Mouse (Mus musculus) myocyte (in vitro differentiated cells): ENCODE measurements around the gene Pde1c. TPM values are rescaled to one million over a fixed set of nuclear protein-coding genes. Genes with fewer than 3 reads are reported as not detected.

Source experiments
- H3K27me3 ChIP-seq: one replicate; pipeline ENCODE4 v1.6.1; 2011; ENCODE audit not compliant: control insufficient read depth, insufficient read depth, insufficient read length
- H3K36me3 ChIP-seq: one replicate; pipeline ENCODE4 v1.6.1; 2011; ENCODE audit not compliant: control insufficient read depth, insufficient read depth
- H3K4me2 ChIP-seq: one replicate; pipeline ENCODE4 v1.6.1; 2011; ENCODE audit warnings: low read depth, control low read depth
- H3K4me3 ChIP-seq: one replicate; pipeline ENCODE4 v1.5.1; 2011; ENCODE audit warnings: mild to moderate bottlenecking, control low read depth, moderate library complexity
- H3K79me2 ChIP-seq: one replicate; pipeline ENCODE4 v1.6.1; 2011; ENCODE audit not compliant: control insufficient read depth, insufficient read depth
- H3ac ChIP-seq: one replicate; pipeline ENCODE4 v1.6.1; 2011; ENCODE audit not compliant: control insufficient read depth, insufficient read length
- CEBPB ChIP-seq: IDR thresholded peaks from 2 replicates; pipeline ENCODE4 v1.6.1; 2011; ENCODE audit warnings: mild to moderate bottlenecking, moderate library complexity; ENCODE audit not compliant: poor library complexity, insufficient read depth, severe bottlenecking
- E2F4 ChIP-seq: IDR thresholded peaks from one replicate; pipeline ENCODE4 v1.6.1; 2011; ENCODE audit warnings: mild to moderate bottlenecking, control low read depth, moderate library complexity; ENCODE audit not compliant: insufficient read depth
- MYOD1 ChIP-seq, 3 experiments: IDR thresholded peaks; one replicate each; pipeline ENCODE4 v1.6.1; 2011; ENCODE audit warnings: control low read depth in 2 of 3, low read depth in 2 of 3, mild to moderate bottlenecking in 2 of 3, moderate library complexity in 1 of 3; ENCODE audit not compliant: insufficient read length in 2 of 3, control insufficient read depth in 1 of 3
- POLR2A ChIP-seq: IDR thresholded peaks from one replicate; pipeline ENCODE4 v1.6.1; 2011; ENCODE audit warnings: low read depth, mild to moderate bottlenecking, control low read depth, moderate library complexity; ENCODE audit not compliant: insufficient read length
- POLR2AphosphoS2 ChIP-seq: IDR thresholded peaks from one replicate; pipeline ENCODE4 v1.6.1; 2011; ENCODE audit warnings: low read depth, control low read depth; ENCODE audit not compliant: insufficient read length
- SRF ChIP-seq: IDR thresholded peaks from one replicate; pipeline ENCODE4 v1.6.1; 2011; ENCODE audit warnings: low read depth; ENCODE audit not compliant: control insufficient read depth, insufficient read length
- TCF12 ChIP-seq: IDR thresholded peaks from one replicate; pipeline ENCODE4 v1.6.1; 2011; ENCODE audit warnings: mild to moderate bottlenecking, control low read depth; ENCODE audit not compliant: poor library complexity, insufficient read depth, severe bottlenecking
- TCF3 ChIP-seq: IDR thresholded peaks from one replicate; pipeline ENCODE4 v1.6.1; 2011; ENCODE audit warnings: low read depth, control low read depth; ENCODE audit not compliant: insufficient read length
- polyA plus RNA-seq: library from polyadenylated mRNA; unstranded; fragments of >200 nt; fragmentation: generic; extraction: Trizol; gene quantifications from one replicate; pipeline ENCODE4 v1.2.1, GENCODE M21; 2012; ENCODE audit warnings: missing spikeins

Gene Pde1c
- polyA plus RNA-seq, 1 experiment, result 0.41 TPM

- no peaks in the 10 kb centered on the region for H3K36me3 ChIP-seq
- H3K27me3 ChIP-seq, result no peaks in the 10 kb centered on the region
- H3K79me2 ChIP-seq, result no peaks in the 10 kb centered on the region
- no peak overlapping the region for H3K4me2 ChIP-seq
- no peak overlapping the region for H3ac ChIP-seq
- TF ChIP-seq E2F4 (no peak), CEBPB (no peak), POLR2A (no peak), POLR2AphosphoS2 (no peak), TCF3 (no peak), TCF12 (no peak), MYOD1 (IDR thresholded peaks at IDR 0.05; ENCODE audit: control insufficient read depth in 1 of 3, insufficient read length in 2 of 3, low read depth in 2 of 3) (no peak), SRF (no peak)
- H3K4me3 ChIP-seq, result no peak overlapping the region
Measured at GRCm38 (mm10) chr6:56025533-56025932, 543.4 kb downstream of the Pde1c start.

Other genes starting within 250 kb of the Pde1c start
- gene Lsm5, start 135.6 kb upstream of the Pde1c start, polyA plus RNA-seq, result 38.8 TPM
- gene Avl9, start 145.8 kb upstream of the Pde1c start, polyA plus RNA-seq, result 1.8 TPM
- gene Kbtbd2, start 228.7 kb upstream of the Pde1c start, polyA plus RNA-seq, result 11.6 TPM